Mouse (Mus musculus) C2C12 (cell line): Measurements from ENCODE around the gene Aldh3b1.

Experiments used
- CEBPB ChIP-seq: IDR thresholded peaks from one replicate; pipeline ENCODE4 v1.6.1; 2011; ENCODE audit warnings: low read depth, mild to moderate bottlenecking, control low read depth, moderate library complexity
- CTCF ChIP-seq: IDR thresholded peaks from one replicate; pipeline ENCODE4 v1.5.1; 2011; ENCODE audit not compliant: control insufficient read depth, insufficient read depth, insufficient read length
- MAX ChIP-seq: IDR thresholded peaks from one replicate; pipeline ENCODE4 v1.6.1; 2011; ENCODE audit warnings: mild to moderate bottlenecking, control low read depth
- MYOD1 ChIP-seq: IDR thresholded peaks from one replicate; pipeline ENCODE4 v1.6.1; 2011; ENCODE audit warnings: low read depth; ENCODE audit not compliant: control insufficient read depth, insufficient read length
- MYOG ChIP-seq: IDR thresholded peaks from one replicate; pipeline ENCODE4 v1.6.1; 2011; ENCODE audit not compliant: control insufficient read depth, insufficient read length; ENCODE audit errors: extremely low read depth
- USF1 ChIP-seq: IDR thresholded peaks from one replicate; pipeline ENCODE4 v1.6.1; 2011; ENCODE audit warnings: low read depth, mild to moderate bottlenecking, control low read depth, moderate library complexity

DNA sequence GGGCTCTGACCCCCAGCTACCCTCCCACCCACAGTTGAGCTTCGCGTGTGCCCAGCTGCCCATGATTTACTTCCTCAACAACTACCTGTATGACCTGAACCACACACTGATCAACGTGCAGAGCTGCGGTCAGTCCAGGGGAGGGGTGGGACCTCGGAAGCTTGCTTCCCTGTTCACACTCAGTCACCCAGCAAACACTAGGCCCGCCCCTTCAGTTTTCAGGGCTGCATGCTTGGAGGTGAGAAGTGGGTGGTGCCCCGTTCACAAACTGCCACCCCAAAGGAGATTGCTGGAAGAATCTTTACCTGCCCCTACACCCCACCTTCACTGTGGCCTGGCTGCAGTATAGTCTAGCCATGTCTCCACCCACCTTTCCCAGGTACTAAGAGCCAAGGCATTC lies 12.7 kb upstream of the Aldh3b1 start:
- no peak for TF ChIP-seq CTCF
- TF ChIP-seq MAX: no peak
- no peak for TF ChIP-seq MYOD1
- TF ChIP-seq CEBPB: no peak
- TF ChIP-seq USF1: no peak
- TF ChIP-seq MYOG: no peak
